Mouse (Mus musculus): ENCODE data around the gene Prkce.

The Prkce gene

DNA sequence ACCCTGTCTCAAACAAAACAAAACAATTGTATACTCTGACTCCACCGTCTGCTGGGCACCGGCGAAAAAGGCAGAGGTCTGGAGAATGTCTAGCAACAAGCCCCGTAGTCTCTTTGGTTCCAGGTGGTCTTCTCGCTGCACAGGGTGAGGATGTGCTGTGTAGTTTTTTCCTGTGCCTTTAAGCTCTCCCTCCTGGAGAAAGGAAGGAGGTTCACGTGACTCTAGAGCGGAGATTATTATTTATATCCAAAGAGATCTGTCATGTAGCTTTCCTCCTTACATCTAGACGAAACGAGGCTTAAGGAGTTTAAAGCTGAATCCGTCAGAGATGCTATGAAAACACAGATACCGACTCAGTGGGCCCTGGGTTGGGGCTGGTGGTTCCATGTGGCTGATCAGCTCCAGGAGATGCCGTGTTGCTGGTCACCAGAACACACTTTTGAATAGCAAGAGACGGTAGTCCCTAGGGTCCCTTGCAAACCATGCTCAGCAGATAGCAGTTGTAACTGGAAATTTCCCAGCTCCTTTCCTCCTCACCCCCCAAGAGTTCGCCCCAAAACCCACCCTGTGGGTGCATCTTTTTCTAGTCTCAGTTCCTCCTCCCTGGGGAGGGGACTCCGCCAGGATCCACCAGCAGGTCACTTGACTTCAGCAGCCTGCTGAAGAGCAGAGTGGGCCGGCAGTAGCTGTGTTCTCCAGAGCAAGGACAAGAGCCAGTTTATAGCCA is 196.9 kb downstream of the Prkce start:
- no peak for DNase-seq (ENCODE audit: low read depth, low spot score)

DNA sequence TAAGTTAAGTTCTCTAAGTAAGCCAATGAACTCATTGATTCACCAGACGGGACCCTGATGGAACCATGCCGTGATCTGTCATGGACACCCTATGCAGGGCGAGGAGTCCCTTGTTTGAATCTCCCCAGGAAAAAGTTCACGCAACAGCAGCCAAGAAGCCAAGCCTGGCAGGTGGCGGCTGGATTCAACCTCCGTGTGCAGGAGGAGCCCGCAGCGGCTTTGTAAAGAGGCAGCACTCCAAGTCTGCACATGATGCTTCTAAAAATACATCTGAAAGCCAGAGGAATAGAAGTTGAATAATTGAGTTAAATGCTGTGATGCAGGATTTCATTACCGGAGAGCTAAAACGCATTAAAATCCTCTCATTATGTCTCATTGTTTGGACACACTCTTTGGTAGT is 199.3 kb downstream of the Prkce start:
- no peak for DNase-seq (ENCODE audit: low read depth, low spot score)

- DNase-seq (ENCODE audit: low read depth, low spot score): no peak
Observed at GRCm38 (mm10) chr17:86367676-86368075, 200.1 kb downstream of the Prkce start.

DNA sequence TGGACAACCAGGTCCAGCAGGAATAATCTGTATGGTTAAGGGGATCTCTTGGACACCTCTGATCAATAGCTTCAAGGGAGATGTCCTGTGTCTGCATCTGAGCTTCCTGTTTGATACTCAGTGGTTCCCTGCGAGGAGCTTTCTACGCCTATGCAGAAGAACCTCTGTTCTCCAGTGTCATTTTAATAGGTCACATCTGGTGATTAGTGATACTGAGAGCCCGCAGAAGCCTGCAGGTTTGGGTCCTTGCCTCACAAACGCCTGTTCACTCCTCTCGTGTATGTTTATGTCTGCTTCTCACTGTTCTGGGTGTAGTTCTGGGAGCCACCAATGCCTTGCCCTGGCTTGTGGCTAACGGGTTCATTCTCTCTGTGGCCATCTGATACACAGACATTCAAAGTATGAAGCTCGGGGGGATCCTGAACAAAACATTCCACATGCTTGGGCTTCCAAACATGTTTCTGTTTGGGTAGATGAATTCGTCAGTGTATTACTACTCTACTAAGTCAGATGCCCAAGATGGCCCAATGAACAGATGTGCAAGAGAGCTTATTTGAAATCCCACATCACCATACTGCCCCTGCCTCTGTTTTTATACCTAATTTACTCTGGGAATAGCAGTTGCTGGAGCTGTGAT is 202.6 kb downstream of the Prkce start:
- DNase-seq (ENCODE audit: low read depth, low spot score): peak; percentile 5

DNA sequence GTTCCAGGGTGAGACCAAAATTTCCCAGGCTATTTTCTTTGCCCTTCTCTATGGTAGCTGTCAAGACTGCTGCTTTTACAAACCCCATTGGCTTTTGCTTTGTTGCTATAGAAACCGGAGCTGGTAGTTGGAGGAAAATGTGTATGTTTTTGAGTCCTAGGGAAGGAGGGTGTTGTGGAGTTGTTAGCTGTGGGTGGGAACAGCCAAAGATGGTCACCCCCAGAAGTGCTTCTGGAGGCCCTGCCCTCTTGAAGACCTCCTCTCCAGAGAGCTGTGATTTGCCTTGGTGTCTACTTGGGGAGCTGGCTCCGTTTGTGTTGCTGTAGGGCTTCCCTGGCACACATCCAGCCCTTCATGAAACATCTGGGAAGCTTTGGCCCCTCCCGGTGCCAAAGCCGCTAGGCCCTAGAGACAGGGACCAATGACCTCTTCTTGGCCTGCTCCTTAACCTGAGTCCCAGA is 203.5 kb downstream of the Prkce start:
- peak; percentile 37 for DNase-seq (ENCODE audit: low read depth, low spot score)

DNA sequence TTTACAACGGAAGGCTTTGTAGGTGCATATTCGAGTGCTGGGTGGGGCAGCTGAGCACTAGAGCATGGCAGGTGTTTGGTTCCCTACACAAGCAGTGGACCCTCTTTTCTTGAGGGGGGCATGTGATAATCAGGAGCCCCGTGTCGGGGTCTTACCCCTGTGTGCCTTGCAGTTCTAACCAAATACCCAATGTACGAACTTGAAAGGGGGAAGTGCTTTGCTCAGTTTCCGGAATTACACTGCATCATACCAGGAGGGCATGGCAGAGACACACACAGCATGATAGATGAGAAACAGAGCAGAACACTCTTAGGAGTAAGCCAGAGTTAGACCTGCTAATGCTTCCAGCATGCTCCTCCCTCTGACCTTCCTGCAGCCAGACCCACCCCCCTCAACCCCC is 208.8 kb downstream of the Prkce start:
- DNase-seq (ENCODE audit: low read depth, low spot score): no peak

DNA sequence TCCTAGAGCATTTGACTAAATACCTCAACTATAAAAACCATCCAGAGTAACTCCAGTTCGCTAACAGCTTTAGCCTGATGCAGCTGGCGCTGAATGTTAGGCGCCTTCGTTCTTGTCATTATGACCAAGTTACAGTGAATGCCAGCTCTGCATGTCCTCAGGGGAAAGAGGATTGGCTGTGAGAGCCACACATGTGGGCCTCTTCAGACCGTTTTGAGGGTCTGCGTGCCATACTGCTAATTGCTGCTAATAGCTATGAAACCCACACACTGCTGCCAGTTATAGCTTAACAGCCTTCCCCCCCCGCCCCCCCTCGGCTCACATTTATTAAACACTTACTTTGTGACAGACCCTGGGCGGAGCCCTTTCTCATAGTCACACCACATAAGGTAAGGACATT is 210.3 kb downstream of the Prkce start:
- DNase-seq (ENCODE audit: low read depth, low spot score): no peak

- no peak for DNase-seq (ENCODE audit: low read depth, low spot score)
Observed at GRCm38 (mm10) chr17:86378611-86379010, 211.0 kb downstream of the Prkce start.

- DNase-seq (ENCODE audit: low read depth, low spot score): no peak
Observed at GRCm38 (mm10) chr17:86379405-86380137, 212.0 kb downstream of the Prkce start.

DNA sequence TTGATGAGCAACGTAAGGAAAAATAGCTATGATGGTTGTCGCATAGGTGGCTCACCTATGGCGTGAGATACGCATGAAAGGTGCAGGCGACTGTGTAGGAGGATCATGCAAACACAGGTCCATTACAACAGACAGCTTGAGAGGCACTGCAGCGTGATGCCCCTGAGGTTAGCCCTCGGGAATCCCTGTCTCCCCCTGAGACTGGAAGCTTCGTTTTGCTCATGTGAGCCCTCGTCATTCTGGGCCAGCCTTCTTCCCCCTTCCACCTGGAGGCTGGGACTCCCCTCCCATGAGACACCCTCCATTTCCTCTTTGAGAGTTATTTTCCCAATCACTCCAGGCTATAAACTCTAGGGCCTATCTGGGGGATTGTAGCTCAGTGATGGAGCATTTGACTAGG is 213.9 kb downstream of the Prkce start:
- DNase-seq (ENCODE audit: low read depth, low spot score): no peak

DNA sequence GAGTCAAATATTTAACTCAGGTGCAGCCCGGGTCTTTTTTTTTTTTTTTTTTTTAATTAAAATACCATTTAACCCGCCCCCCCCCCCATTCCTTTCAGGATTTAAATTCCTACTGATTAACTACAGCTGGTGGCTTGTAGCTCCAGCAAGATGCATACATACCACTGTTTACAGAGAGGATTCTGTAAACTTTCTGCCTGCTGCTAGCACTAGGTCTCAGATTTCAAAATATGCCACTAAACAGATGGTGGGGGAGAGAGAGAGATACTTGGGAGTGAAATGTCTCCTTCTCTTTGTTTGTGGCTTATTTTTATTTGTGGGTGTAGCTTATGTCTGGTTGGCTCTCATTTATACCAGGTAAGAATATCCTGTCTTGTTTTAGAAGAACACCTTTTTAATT is 215.3 kb downstream of the Prkce start:
- peak; percentile 18 for DNase-seq (ENCODE audit: low read depth, low spot score)

DNA sequence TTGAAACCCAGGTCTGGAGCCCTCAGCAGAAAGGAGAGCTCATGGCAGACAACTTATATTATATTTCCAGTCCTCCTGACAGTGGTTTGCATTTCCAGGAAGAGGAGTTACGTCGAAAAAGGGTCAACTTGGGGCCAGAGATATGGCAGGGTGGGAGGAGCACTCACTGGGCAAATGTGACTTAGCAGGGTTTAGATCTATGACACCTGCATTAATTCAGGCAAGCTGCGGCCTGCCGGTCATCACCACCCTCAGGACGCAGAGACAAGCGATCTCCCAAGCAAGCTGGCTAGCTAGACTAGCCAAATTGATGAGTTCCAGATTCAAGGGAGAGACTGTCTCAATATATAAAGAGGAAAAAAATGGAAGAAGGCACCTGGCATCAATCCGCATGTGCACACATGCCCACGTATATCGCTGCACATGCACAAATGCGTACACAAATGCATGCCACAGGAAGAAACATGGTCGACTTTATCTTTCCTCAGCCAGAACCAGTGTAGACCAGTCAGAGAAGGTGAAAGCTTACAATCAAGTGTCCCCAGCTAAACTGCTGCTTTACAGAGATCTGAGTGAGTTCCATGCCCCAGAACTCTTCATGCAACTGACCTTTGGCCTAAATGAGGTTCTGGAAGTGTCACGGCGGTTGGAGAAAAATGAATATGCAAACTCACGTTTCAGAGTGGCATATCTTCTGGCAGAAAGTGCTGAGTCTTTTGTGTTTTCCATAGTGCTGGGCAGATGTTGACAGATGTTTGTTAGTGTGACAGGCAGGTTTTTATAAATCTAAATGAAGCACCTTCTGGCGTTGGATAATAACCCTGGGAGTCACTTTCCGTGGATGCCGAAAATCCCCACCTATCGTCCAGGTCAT is 216.4 kb downstream of the Prkce start:
- no peak for DNase-seq (ENCODE audit: low read depth, low spot score)

- DNase-seq (ENCODE audit: low read depth, low spot score): no peak
Observed at GRCm38 (mm10) chr17:86392475-86392874, 224.9 kb downstream of the Prkce start.

- DNase-seq (ENCODE audit: low read depth, low spot score): no peak
Observed at GRCm38 (mm10) chr17:86393191-86393590, 225.6 kb downstream of the Prkce start.

- DNase-seq (ENCODE audit: low read depth, low spot score): no peak
Observed at GRCm38 (mm10) chr17:86397097-86397496, 229.5 kb downstream of the Prkce start.

- no peak for DNase-seq (ENCODE audit: low read depth, low spot score)
Observed at GRCm38 (mm10) chr17:86397647-86398046, 230.1 kb downstream of the Prkce start.

DNA sequence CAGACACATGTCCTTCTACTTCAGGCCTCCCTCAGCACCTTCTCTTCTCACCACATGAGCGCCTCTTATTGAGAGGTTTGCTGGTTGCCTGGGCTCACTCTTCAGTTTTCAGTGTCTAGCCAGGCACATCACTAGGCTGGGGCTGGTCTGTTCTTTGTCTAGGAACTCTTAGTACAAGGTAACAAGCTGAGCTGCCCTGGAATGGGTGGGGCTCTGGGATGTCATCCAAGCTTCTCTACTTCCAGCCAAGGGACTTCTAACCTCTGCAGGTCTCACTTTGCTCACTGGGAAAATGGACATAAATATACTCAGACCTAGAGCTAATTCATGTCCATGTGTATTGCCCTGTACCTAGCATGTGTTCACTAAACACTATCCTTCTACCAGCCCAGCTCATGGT is 230.6 kb downstream of the Prkce start:
- DNase-seq (ENCODE audit: low read depth, low spot score): no peak

DNA sequence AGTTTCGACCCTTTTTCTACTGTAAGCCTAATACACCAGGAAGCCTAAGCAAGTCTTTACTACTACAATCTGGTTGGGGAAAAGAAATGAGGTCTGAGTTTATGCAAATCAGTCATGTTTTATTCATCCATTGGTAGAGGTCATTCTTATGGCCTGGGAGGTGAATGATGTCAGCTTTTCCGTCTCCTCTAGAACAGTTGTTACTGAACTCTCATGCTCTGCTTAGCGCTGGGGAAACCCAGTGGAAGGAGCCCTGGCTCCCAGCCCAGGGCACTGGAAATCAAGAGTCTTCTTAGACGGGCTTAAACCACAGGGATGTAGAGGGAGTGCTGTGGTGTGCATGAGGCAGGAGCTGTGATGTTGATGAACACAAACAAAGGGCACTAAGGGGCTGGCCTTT is 232.4 kb downstream of the Prkce start:
- peak; percentile 51 for DNase-seq (ENCODE audit: low read depth, low spot score)

GRCm38 (mm10) chr17:86404795-86405501 is 237.4 kb downstream of the Prkce start:
- no peak for DNase-seq (ENCODE audit: low read depth, low spot score)

GRCm38 (mm10) chr17:86405644-86406043 is 238.1 kb downstream of the Prkce start:
- DNase-seq (ENCODE audit: low read depth, low spot score): no peak

Measured in 3T3-L1 (cell line).